Mouse (Mus musculus) hindbrain, embryonic 13.5 days (tissue): Measurements from ENCODE around the gene Gm35315. TPM values are rescaled to one million over a fixed set of nuclear protein-coding genes. Genes with fewer than 3 reads are reported as not detected.
"Not testable (repeated sequence)": the region's sequence is repeated elsewhere in the genome, so short reads cannot be mapped to it uniquely, and the experiment has no call there.

Experiments
- ATAC-seq: fragments of 200-750 bp; cut with Nextera tagmentation; 2 replicates; pipeline ENCODE4 v1.8.0; 2017; ENCODE audit warnings: moderate TSS enrichment; ENCODE audit not compliant: low FRiP score
- H3K27ac ChIP-seq: fragments of 300-500 bp; sonication (generic); 2 replicates; pipeline ENCODE4 v1.5.1; 2015; ENCODE audit warnings: inconsistent platforms, mild to moderate bottlenecking, moderate library complexity
- H3K27me3 ChIP-seq: fragments of 300-500 bp; sonication (generic); 2 replicates; pipeline ENCODE4 v1.6.1; 2015; ENCODE audit warnings: mild to moderate bottlenecking, inconsistent platforms
- H3K36me3 ChIP-seq: fragments of 300-500 bp; sonication (generic); 2 replicates; pipeline ENCODE4 v1.6.1; 2015; ENCODE audit warnings: mild to moderate bottlenecking, inconsistent platforms
- H3K4me1 ChIP-seq: fragments of 300-500 bp; sonication (generic); replicated peaks from 2 replicates; pipeline ENCODE4 v1.6.1; 2015; ENCODE audit warnings: inconsistent platforms
- H3K4me2 ChIP-seq: fragments of 300-500 bp; sonication (generic); 2 replicates; pipeline ENCODE4 v1.6.1; 2015; ENCODE audit warnings: inconsistent platforms, mild to moderate bottlenecking, moderate library complexity
- H3K4me3 ChIP-seq: fragments of 300-500 bp; sonication (generic); 2 replicates; pipeline ENCODE4 v1.5.1; 2015; ENCODE audit warnings: mild to moderate bottlenecking, inconsistent platforms
- H3K9ac ChIP-seq: fragments of 300-500 bp; sonication (generic); 2 replicates; pipeline ENCODE4 v1.6.1; 2015; ENCODE audit warnings: mild to moderate bottlenecking, inconsistent platforms
- H3K9me3 ChIP-seq: fragments of 300-500 bp; sonication (generic); 2 replicates; pipeline ENCODE4 v1.6.1; 2016; ENCODE audit warnings: inconsistent platforms
- WGBS: fragments of 180-500 bp; shearing (Covaris S2); methylation state at CpG from one replicate; pipeline ENCODE4 v1.1.7; 2015; 5-methylcytosine and 5-hydroxymethylcytosine counted together
- polyA plus RNA-seq: library from polyadenylated mRNA; unstranded; fragments of >200 nt; fragmentation: Nextera tagmentation; extraction: Ambion mirVana; gene quantifications from 2 replicates; pipeline ENCODE4 v1.2.1, GENCODE M21; 2015

The Gm35315 gene
- polyA plus RNA-seq, result 0.61 and 0.77 TPM in 2 replicates

GRCm38 (mm10) chr5:110094030-110094846 is at the start of gene Gm35315:
Gene Gm35315 (minus strand): TSS chr5:110094420.
- peak; percentile 97 for ATAC-seq
- H3K4me2 ChIP-seq, result peak within 1 kb of the TSS; percentile 70
- no peaks in the 10 kb centered on the region for H3K36me3 ChIP-seq
- H3K9ac ChIP-seq, result peak within 1 kb of the TSS; percentile 68
- 1% methylated on average over 24 of the region's 25 CpGs for WGBS
- H3K9me3 ChIP-seq, result no peaks in the 10 kb centered on the region
- H3K4me1 ChIP-seq, result peaks cover 8% of the 10 kb centered on the region; the same call in 1 of the 2 replicates
- H3K27ac ChIP-seq, result peak within 1 kb of the TSS; percentile 67
- peak within 1 kb of the TSS; percentile 50 for H3K4me3 ChIP-seq
- H3K27me3 ChIP-seq, result no peaks in the 10 kb centered on the region; the same call in 1 of the 2 replicates

- ATAC-seq, result no peak
- H3K4me1 ChIP-seq, result no peaks in the 10 kb centered on the region
- no peaks in the 10 kb centered on the region for H3K9me3 ChIP-seq
- no peak overlapping the region for H3K4me2 ChIP-seq
- no peak overlapping the region for H3K9ac ChIP-seq
- no peaks in the 10 kb centered on the region for H3K27me3 ChIP-seq
- H3K4me3 ChIP-seq, result no peak overlapping the region
- H3K27ac ChIP-seq, result no peak overlapping the region
- H3K36me3 ChIP-seq, result peaks cover 83% of the 10 kb centered on the region
- WGBS, result 96% methylated on average over 5 of the region's 5 CpGs
These were observed 48.8 kb upstream of the Gm35315 start for GRCm38 (mm10) chr5:110143007-110143406.

- Histone ChIP-seq H3K4me3 (no peak overlapping the region), H3K27ac (no peak overlapping the region), H3K36me3 (peaks cover 76% of the 10 kb centered on the region), H3K4me1 (no peaks in the 10 kb centered on the region), H3K9ac (no peak overlapping the region), H3K9me3 (no peaks in the 10 kb centered on the region), H3K4me2 (no peak overlapping the region), H3K27me3 (no peaks in the 10 kb centered on the region)
- WGBS, result 99% methylated on average over 2 of the region's 2 CpGs
- ATAC-seq, result no peak
These were observed 48.1 kb upstream of the Gm35315 start for GRCm38 (mm10) chr5:110142309-110142708.

- H3K27me3 ChIP-seq, result no peaks in the 10 kb centered on the region
- no peak overlapping the region for H3K4me2 ChIP-seq
- H3K36me3 ChIP-seq, result peaks cover 59% of the 10 kb centered on the region
- ATAC-seq, result no peak
- H3K9ac ChIP-seq, result no peak overlapping the region
- H3K9me3 ChIP-seq, result no peaks in the 10 kb centered on the region
- H3K4me3 ChIP-seq, result no peak overlapping the region
- WGBS, result 96% methylated on average over 7 of the region's 7 CpGs
- no peak overlapping the region for H3K27ac ChIP-seq
- peaks cover 11% of the 10 kb centered on the region; the same call in 1 of the 2 replicates for H3K4me1 ChIP-seq
These were observed 46.2 kb upstream of the Gm35315 start for GRCm38 (mm10) chr5:110140424-110140823.

GRCm38 (mm10) chr5:110139325-110139724 is 45.1 kb upstream of the Gm35315 start:
- 96% methylated on average over 3 of the region's 3 CpGs for WGBS
- H3K9ac ChIP-seq, result no peak overlapping the region
- H3K9me3 ChIP-seq, result no peaks in the 10 kb centered on the region
- no peak overlapping the region for H3K4me2 ChIP-seq
- H3K36me3 ChIP-seq, result peaks cover 48% of the 10 kb centered on the region
- no peaks in the 10 kb centered on the region for H3K27me3 ChIP-seq
- no peak for ATAC-seq
- H3K27ac ChIP-seq, result no peak overlapping the region
- H3K4me1 ChIP-seq, result peaks cover 13% of the 10 kb centered on the region; the same call in 1 of the 2 replicates
- H3K4me3 ChIP-seq, result no peak overlapping the region

DNA sequence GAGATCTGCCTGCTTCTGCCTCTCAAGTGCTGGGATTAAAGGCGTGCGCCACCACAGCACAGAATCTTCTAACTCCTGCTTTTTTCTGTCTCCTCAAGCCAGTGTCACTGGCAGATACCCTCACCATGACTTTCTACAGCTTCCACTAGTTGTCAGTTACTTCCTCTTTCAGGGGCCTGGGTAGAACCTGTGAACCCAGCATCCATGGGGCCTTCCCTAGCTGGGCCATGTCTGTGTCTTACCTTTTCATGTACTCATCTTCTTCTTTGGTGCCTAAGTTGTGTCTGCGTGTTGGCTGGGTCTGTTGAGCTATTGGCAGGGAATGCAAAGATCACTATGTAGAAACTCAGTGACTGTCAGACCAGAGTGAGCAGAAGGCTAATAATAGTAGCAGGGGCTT is 43.6 kb upstream of the Gm35315 start:
- no peaks in the 10 kb centered on the region for H3K27me3 ChIP-seq
- H3K4me1 ChIP-seq, result peaks cover 13% of the 10 kb centered on the region; the same call in 1 of the 2 replicates
- H3K36me3 ChIP-seq, result peaks cover 36% of the 10 kb centered on the region
- H3K27ac ChIP-seq, result no peak overlapping the region
- H3K9me3 ChIP-seq, result no peaks in the 10 kb centered on the region
- WGBS, result 100% methylated on average over 3 of the region's 3 CpGs
- ATAC-seq, result no peak
- H3K4me3 ChIP-seq, result no peak overlapping the region
- no peak overlapping the region for H3K9ac ChIP-seq
- H3K4me2 ChIP-seq, result no peak overlapping the region

- ATAC-seq, result peak; percentile 72
- H3K4me3 ChIP-seq, result peak overlapping the region; percentile 88
- peak overlapping the region; percentile 70 for H3K4me2 ChIP-seq
- H3K27me3 ChIP-seq, result no peaks in the 10 kb centered on the region
- 7% methylated on average over 18 of the region's 18 CpGs for WGBS
- H3K27ac ChIP-seq, result peak overlapping the region; percentile 87
- H3K9me3 ChIP-seq, result no peaks in the 10 kb centered on the region
- peaks cover 13% of the 10 kb centered on the region; the same call in 1 of the 2 replicates for H3K4me1 ChIP-seq
- H3K36me3 ChIP-seq, result peaks cover 25% of the 10 kb centered on the region
- H3K9ac ChIP-seq, result peak overlapping the region; percentile 86
These were observed 41.9 kb upstream of the Gm35315 start for GRCm38 (mm10) chr5:110136087-110136464.

DNA sequence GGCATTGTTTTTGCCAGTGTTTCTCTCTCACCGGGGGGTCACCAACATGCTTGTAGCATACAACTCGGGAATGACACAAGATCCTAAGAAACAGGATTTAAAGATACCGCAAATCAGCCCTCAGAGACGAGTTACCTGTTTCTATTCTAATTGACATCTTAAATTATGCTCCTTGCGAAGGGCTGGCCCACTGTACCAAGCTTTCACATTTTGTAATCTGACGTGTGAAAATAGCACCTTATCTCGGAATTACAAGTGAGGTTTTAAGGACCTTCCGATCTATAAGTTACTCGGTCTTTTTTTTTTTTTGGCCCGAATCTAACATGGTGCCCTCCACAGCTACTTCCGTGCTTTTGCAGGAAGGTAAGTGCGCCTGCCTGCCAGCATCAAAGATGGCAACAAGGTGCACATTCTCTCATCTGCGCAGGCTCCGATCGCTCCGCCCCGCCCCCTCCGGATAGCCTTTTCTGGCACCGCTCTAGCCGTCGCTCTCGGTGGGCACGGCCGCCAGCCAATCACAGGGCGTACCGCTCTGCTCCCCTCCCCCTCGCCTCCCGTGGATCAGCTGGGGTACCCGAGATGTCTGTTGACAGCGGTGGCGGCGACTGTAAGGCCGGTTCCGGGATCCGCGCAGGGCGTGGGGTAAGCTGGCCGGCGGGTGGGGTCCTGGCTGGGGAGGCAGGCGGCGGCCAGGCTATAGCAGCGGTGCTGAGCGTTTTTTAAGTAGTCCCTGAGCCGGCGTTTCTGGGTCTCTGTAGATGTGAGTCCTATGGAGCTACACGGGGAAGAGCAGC is 41.3 kb upstream of the Gm35315 start, which contains the start of gene Chfr:
TSS of gene Chfr (plus strand) at position 550 of the 794 bp plus-strand sequence.
- Histone ChIP-seq H3K4me3 (peak within 1 kb of the TSS; percentile 88), H3K4me2 (peak within 1 kb of the TSS; percentile 70), H3K9ac (peak within 1 kb of the TSS; percentile 86), H3K36me3 (peaks cover 26% of the 10 kb centered on the region), H3K27ac (peak within 1 kb of the TSS; percentile 87), H3K4me1 (peaks cover 13% of the 10 kb centered on the region; the same call in 1 of the 2 replicates), H3K27me3 (no peaks in the 10 kb centered on the region), H3K9me3 (peaks cover under 1% of the 10 kb centered on the region; the same call in 1 of the 2 replicates)
- WGBS, result 4% methylated on average over 45 of the region's 46 CpGs
- ATAC-seq, result peak; percentile 100

DNA sequence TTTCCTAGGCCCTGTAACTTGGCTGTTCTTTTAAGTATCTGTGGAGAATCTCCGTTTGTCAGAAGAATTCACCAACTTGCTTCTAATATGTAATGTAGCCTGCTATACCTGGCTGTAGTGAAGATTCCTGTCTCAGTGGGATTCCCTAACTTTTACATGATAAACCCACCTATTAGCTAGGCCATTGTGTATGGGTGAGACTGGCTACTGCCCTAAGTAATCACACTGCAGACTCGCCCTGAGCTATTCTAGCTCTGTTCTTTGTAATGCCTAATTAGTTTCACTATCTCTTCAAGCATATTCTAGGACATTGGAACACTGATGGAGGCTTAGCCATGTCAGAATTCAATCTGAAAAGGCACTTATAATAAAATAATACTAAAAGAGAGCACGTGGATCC is 28.2 kb upstream of the Gm35315 start:
- not testable (repeated sequence) for H3K4me1 ChIP-seq, H3K4me2 ChIP-seq, H3K9me3 ChIP-seq, H3K4me3 ChIP-seq, H3K9ac ChIP-seq, H3K27ac ChIP-seq, H3K27me3 ChIP-seq, ATAC-seq
- 89% methylated on average over 3 of the region's 3 CpGs for WGBS
- peaks cover 81% of the 10 kb centered on the region for H3K36me3 ChIP-seq

GRCm38 (mm10) chr5:110109991-110110441 is 15.8 kb upstream of the Gm35315 start, which contains the start of gene Zfp605:
Gene Zfp605 (plus strand): TSS chr5:110110092.
- H3K4me1 ChIP-seq, result peaks cover 23% of the 10 kb centered on the region
- peak within 1 kb of the TSS; percentile 75 for H3K4me2 ChIP-seq
- WGBS, result under 1% methylated on average over 12 of the region's 12 CpGs
- H3K36me3 ChIP-seq, result peaks cover 45% of the 10 kb centered on the region
- H3K9ac ChIP-seq, result peak within 1 kb of the TSS; percentile 85
- H3K4me3 ChIP-seq, result peak within 1 kb of the TSS; percentile 65
- H3K27ac ChIP-seq, result peak within 1 kb of the TSS; percentile 91
- H3K9me3 ChIP-seq, result no peaks in the 10 kb centered on the region
- peak; percentile 76 for ATAC-seq
- no peaks in the 10 kb centered on the region for H3K27me3 ChIP-seq

DNA sequence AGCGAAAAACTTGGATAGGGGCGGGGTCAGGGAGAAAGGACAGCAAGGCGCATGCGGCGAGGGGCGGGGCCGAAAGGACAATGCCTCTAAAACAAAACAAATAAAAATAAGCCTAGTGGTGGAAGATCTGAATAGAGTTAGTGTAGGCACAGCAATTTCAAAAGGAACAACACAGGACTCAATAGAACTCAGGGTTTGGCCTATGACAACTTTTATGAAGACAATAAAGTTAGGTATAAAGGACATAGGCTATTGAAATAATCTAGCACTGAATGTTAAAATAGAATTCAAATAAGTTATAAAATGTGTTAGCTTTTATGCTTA is 14.0 kb upstream of the Gm35315 start:
- no peaks in the 10 kb centered on the region for H3K27me3 ChIP-seq
- H3K4me2 ChIP-seq, result peak overlapping the region; percentile 71
- ATAC-seq, result no peak
- H3K27ac ChIP-seq, result peak overlapping the region; percentile 97
- no peak overlapping the region for H3K9ac ChIP-seq
- peaks cover 23% of the 10 kb centered on the region for H3K4me1 ChIP-seq
- no peaks in the 10 kb centered on the region for H3K9me3 ChIP-seq
- peak overlapping the region; percentile 74 for H3K4me3 ChIP-seq
- H3K36me3 ChIP-seq, result peaks cover 48% of the 10 kb centered on the region
- 0% methylated on average over 7 of the region's 7 CpGs for WGBS
